Mouse (Mus musculus): ENCODE measurements around the gene Osbp2. TPM values are rescaled to one million over a fixed set of nuclear protein-coding genes. Genes with fewer than 3 reads are reported as not detected.
A peak's percentile ranks its signal among the peaks of the same experiment; 100 is the strongest.

The Osbp2 gene
- polyA plus RNA-seq, 1 experiment from 2014 or later = not detected

DNA sequence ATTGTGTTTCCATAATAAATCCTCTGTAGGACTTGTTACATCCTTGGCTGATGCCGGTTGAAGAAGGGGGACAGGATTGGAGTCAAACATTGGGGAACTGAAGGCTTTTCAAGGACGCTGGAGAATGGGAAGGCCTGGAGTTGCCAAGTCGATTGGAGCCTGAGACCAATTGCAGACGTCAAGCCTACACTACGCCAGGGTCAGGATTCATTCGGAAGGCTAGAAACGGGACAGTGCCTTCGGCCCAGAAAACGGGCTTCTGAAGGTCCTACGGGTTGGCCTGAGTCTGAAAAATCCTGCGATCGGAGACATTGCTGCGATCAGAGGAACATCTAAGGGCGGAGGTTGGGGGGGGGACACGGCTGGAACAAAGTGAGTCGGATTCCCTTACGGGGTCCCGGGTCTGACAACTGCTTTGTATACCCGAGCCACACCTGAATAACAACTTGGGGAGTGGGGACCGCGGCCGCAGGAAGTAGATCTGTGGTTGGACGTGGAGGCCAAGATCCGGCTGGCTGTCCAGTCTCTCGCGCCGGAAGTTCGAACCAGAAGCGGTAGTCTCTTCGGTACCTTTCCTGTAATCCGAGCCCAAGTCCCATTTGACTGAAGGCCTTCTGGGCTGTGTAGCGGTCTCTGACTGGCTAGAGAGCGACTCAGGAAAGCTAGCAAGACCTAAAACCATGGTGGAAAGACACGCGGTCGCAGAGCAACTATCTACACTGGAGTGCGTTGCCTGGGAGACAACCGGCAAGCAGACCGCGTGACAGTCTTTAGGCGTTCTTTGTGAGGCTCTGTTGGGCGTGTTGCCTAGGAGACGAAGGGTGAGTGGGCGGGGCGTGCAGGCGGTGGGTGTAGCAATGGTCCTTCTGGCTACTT is 30.9 kb upstream of the Osbp2 start, which contains the start of the genes 4921536K21Rik and Dusp18:
TSS of gene 4921536K21Rik (minus strand) at position 693 of the 876 bp plus-strand sequence.
TSS of gene Dusp18 (plus strand) at position 835 of the 876 bp plus-strand sequence.
- Histone ChIP-seq H3K4me2 (ENCODE audit: low read depth, low read length) (peak within 1 kb of the TSS; percentile 78), H3K27ac (ENCODE audit: low read depth) (no peak within 1 kb of the TSS)
- 6% methylated on average over 46 of the region's 46 CpGs for WGBS (ENCODE audit: insufficient replicate concordance)

DNA sequence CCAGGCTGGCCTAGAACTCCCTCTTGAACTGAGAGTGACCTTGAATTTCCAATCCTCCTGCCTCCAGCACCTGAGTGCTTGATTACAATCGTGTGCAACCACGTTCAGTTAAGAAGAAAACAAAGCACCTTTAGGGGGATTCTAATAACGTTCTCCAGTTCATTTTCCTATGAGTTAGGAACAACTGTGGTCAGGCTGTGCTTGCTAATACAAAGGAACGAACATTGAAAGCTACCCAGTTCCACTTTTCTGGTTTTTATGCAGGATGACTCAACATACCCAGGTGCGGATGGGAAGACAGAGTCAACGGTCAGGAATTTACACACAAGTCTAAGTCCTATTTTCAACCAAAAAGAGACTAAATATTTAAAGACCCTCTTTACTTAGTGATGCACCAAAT is 30.3 kb upstream of the Osbp2 start:
- no peak overlapping the region for H3K4me3 ChIP-seq (ENCODE audit: low read depth, low read length)
- no peaks in the 10 kb centered on the region for H3K27me3 ChIP-seq (ENCODE audit: insufficient read depth, low read length)
- no peak overlapping the region for H3K4me2 ChIP-seq (ENCODE audit: low read depth, low read length)
- H3K27ac ChIP-seq (ENCODE audit: low read depth) = no peak overlapping the region
- H3K4me1 ChIP-seq (ENCODE audit: insufficient read depth) = peaks cover 11% of the 10 kb centered on the region
- ATAC-seq = no peak
- no peaks in the 10 kb centered on the region for H3K9me3 ChIP-seq (ENCODE audit: low read length)
- H3K36me3 ChIP-seq (replicated peaks; ENCODE audit: insufficient read depth, low read length) = no peaks in the 10 kb centered on the region
- no peak for TF ChIP-seq CTCF (IDR thresholded peaks at IDR 0.05; ENCODE audit: low read depth)
- TF ChIP-seq EP300 (IDR thresholded peaks at IDR 0.05; ENCODE audit: low read depth) = no peak
- H3K9ac ChIP-seq (replicated peaks) = no peak overlapping the region
- 66% methylated on average over 6 of the region's 6 CpGs for WGBS (ENCODE audit: insufficient replicate concordance)
- no peak for DNase-seq

More for the DNA sequence above, 30.9 kb upstream of the Osbp2 start, which contains the start of the genes 4921536K21Rik and Dusp18:
- DNase-seq = peak; percentile 87
- H3K4me3 ChIP-seq (ENCODE audit: low read depth, low read length) = peak within 1 kb of the TSS; percentile 45
- peak; percentile 91 for ATAC-seq
- no peaks in the 10 kb centered on the region for H3K9me3 ChIP-seq (ENCODE audit: low read length)
- H3K4me1 ChIP-seq (ENCODE audit: insufficient read depth) = peaks cover 11% of the 10 kb centered on the region
- H3K9ac ChIP-seq (replicated peaks) = no peak within 1 kb of the TSS
- no peak for TF ChIP-seq EP300 (IDR thresholded peaks at IDR 0.05; ENCODE audit: low read depth)
- no peak for TF ChIP-seq CTCF (IDR thresholded peaks at IDR 0.05; ENCODE audit: low read depth)
- no peaks in the 10 kb centered on the region for H3K36me3 ChIP-seq (replicated peaks; ENCODE audit: insufficient read depth, low read length)
- H3K27me3 ChIP-seq (ENCODE audit: insufficient read depth, low read length) = no peaks in the 10 kb centered on the region

DNA sequence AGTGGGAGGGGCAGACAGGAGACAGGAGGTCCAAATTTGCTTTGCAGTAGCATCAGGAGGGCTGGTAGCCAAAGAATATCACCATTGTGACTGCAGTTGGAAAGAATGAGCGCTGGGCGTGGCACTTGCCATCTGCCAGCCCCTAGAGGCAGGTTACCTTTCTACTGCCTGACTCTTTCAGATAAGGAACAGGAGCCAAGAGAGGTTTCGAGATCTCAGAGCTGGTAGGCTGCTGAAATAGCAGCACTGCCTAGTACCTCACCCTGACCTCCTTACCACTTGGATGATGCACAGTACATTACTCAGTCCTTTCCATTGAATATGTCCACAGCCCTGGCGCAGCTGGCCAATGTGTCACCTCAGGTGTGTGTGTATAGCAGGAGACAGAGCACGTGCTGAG is 23.6 kb upstream of the Osbp2 start:
- no peak for DNase-seq
- TF ChIP-seq EP300 (IDR thresholded peaks at IDR 0.05; ENCODE audit: low read depth) = no peak
- TF ChIP-seq CTCF (IDR thresholded peaks at IDR 0.05; ENCODE audit: low read depth) = no peak

GRCm38 (mm10) chr11:3883711-3884110 is 20.0 kb upstream of the Osbp2 start:
- TF ChIP-seq CTCF (IDR thresholded peaks at IDR 0.05; ENCODE audit: low read depth) (no peak), EP300 (IDR thresholded peaks at IDR 0.05; ENCODE audit: low read depth) (no peak)
- Histone ChIP-seq H3K9ac (replicated peaks) (no peak overlapping the region), H3K36me3 (replicated peaks; ENCODE audit: insufficient read depth, low read length) (no peaks in the 10 kb centered on the region), H3K4me2 (ENCODE audit: low read depth, low read length) (no peak overlapping the region), H3K4me3 (ENCODE audit: low read depth, low read length) (no peak overlapping the region), H3K27ac (ENCODE audit: low read depth) (no peak overlapping the region), H3K9me3 (ENCODE audit: low read length) (no peaks in the 10 kb centered on the region), H3K27me3 (ENCODE audit: insufficient read depth, low read length) (no peaks in the 10 kb centered on the region), H3K4me1 (ENCODE audit: insufficient read depth) (no peaks in the 10 kb centered on the region)
- ATAC-seq (no peak), DNase-seq (no peak)
- 66% methylated on average over 3 of the region's 3 CpGs for WGBS (ENCODE audit: insufficient replicate concordance)

More for the DNA sequence above, 23.6 kb upstream of the Osbp2 start:
- Histone ChIP-seq H3K4me1 (ENCODE audit: insufficient read depth) (no peaks in the 10 kb centered on the region), H3K4me3 (ENCODE audit: low read depth, low read length) (no peak overlapping the region), H3K9me3 (ENCODE audit: low read length) (no peaks in the 10 kb centered on the region), H3K27ac (ENCODE audit: low read depth) (no peak overlapping the region), H3K9ac (replicated peaks) (no peak overlapping the region), H3K27me3 (ENCODE audit: insufficient read depth, low read length) (no peaks in the 10 kb centered on the region), H3K4me2 (ENCODE audit: low read depth, low read length) (no peak overlapping the region), H3K36me3 (replicated peaks; ENCODE audit: insufficient read depth, low read length) (no peaks in the 10 kb centered on the region)
- 65% methylated on average over 5 of the region's 5 CpGs for WGBS (ENCODE audit: insufficient replicate concordance)
- ATAC-seq = peak; percentile 62

GRCm38 (mm10) chr11:3879836-3880235 is 16.1 kb upstream of the Osbp2 start:
- Histone ChIP-seq H3K27me3 (ENCODE audit: insufficient read depth, low read length) (no peaks in the 10 kb centered on the region), H3K4me3 (ENCODE audit: low read depth, low read length) (no peak overlapping the region), H3K9ac (replicated peaks) (no peak overlapping the region), H3K27ac (ENCODE audit: low read depth) (no peak overlapping the region), H3K4me2 (ENCODE audit: low read depth, low read length) (no peak overlapping the region), H3K36me3 (replicated peaks; ENCODE audit: insufficient read depth, low read length) (no peaks in the 10 kb centered on the region), H3K9me3 (ENCODE audit: low read length) (no peaks in the 10 kb centered on the region), H3K4me1 (ENCODE audit: insufficient read depth) (no peaks in the 10 kb centered on the region)
- peak; percentile 75 for DNase-seq
- no peak for ATAC-seq
- peak; percentile 91 for TF ChIP-seq CTCF (IDR thresholded peaks at IDR 0.05; ENCODE audit: low read depth)
- TF ChIP-seq EP300 (IDR thresholded peaks at IDR 0.05; ENCODE audit: low read depth) = no peak
- WGBS (ENCODE audit: insufficient replicate concordance) = 38% methylated on average over 2 of the region's 2 CpGs

DNA sequence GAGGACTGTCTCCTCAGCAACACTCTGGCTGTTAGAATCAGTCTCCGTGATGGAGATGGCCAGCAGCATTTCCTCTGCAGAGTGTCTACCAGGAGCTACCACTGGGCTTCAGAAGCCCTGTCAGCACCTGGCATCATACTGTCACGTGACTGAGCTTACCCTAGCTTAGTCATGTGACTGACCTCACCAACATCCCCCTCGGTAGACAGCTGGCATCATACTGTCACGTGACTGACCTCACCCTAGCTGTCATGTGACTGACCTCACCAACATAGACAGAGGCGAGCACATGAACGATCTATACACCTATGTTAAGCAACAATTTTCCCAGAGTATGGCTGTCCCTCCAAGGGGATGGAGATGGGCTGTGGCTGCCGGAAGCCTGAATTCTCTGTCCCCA is 15.0 kb upstream of the Osbp2 start:
- no peak for DNase-seq
- WGBS (ENCODE audit: insufficient replicate concordance) = 65% methylated on average over 7 of the region's 7 CpGs
- H3K4me1 ChIP-seq (ENCODE audit: insufficient read depth) = no peaks in the 10 kb centered on the region
- ATAC-seq = no peak
- H3K9ac ChIP-seq (replicated peaks) = no peak overlapping the region
- no peak overlapping the region for H3K27ac ChIP-seq (ENCODE audit: low read depth)
- no peak overlapping the region for H3K4me2 ChIP-seq (ENCODE audit: low read depth, low read length)
- no peak overlapping the region for H3K4me3 ChIP-seq (ENCODE audit: low read depth, low read length)
- no peaks in the 10 kb centered on the region for H3K27me3 ChIP-seq (ENCODE audit: insufficient read depth, low read length)
- H3K9me3 ChIP-seq (ENCODE audit: low read length) = no peaks in the 10 kb centered on the region
- TF ChIP-seq EP300 (IDR thresholded peaks at IDR 0.05; ENCODE audit: low read depth) (no peak), CTCF (IDR thresholded peaks at IDR 0.05; ENCODE audit: low read depth) (no peak)
- H3K36me3 ChIP-seq (replicated peaks; ENCODE audit: insufficient read depth, low read length) = no peaks in the 10 kb centered on the region

Data from liver, postnatal 0 days (tissue).